Mouse (Mus musculus) heart, postnatal 36 days (tissue): ENCODE measurements around the gene Lexm. TPM values are rescaled to one million over a fixed set of nuclear protein-coding genes. Genes with fewer than 3 reads are reported as not detected.
A peak's percentile ranks its signal among the peaks of the same experiment; 100 is the strongest.

Source experiments
- DNase-seq, 2 experiments: peaks; one replicate each; pipeline ENCODE4 v3.0.0; 2021 to 2022
- intact Hi-C: fragments of 180-260 bp; cut with DNase I; formaldehyde crosslinking; loops from one replicate; pipeline ENCODE4 v1.15.1; 2025
- total RNA-seq, 2 experiments: library from RNA; stranded (reverse); gene quantifications; 2 replicates each; pipeline ENCODE4 v1.2.3; 2021

Gene Lexm
- total RNA-seq, 2 experiments from 2014 or later: not detected

GRCm38 (mm10) chr4:106590142-106590541 lies 26.9 kb downstream of the Lexm start:
- no peak for DNase-seq
- intact Hi-C loops: no loop called here

DNA sequence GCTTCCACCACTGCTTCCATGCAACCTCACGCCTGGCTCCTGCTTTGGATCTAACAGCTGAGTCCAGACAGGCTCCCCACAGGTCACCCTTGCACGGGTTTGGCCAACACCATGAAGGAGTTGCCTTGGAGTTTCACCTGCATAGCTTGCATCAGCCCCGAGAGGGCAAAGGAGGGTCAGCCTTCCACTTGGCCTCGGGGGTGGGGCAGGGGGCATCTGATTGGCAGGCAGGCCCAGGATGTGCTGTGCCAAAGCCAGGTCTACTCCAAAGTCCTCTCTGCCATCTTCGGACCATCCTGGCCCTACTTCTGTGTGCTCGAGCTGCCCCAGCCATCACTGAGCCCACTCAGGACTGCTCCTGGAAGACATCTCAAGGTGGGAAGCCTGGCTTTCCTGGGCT lies 30.0 kb downstream of the Lexm start:
- DNase-seq: no peak
- intact Hi-C loops: no loop called here

DNA sequence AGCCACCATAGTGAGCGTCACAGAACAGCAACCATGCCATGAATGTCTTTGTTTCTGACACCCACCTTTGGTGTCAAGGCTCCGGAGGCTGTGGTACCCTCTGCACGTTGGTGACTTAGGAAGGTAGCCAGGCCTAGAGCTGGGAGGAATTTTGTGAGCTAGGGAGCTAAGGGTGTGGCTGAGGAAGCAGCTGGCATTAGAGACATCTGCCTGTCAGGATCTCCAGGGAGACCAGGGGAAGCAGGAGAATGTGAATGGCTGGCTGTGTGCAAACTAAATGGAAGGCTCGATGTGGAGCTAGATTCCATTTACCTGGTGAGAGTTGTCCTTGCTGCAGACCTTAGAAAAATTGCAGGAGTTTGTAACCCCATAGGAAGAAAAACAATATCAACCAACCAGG lies 32.4 kb downstream of the Lexm start:
- intact Hi-C loops: no loop called here
- DNase-seq: no peak

DNA sequence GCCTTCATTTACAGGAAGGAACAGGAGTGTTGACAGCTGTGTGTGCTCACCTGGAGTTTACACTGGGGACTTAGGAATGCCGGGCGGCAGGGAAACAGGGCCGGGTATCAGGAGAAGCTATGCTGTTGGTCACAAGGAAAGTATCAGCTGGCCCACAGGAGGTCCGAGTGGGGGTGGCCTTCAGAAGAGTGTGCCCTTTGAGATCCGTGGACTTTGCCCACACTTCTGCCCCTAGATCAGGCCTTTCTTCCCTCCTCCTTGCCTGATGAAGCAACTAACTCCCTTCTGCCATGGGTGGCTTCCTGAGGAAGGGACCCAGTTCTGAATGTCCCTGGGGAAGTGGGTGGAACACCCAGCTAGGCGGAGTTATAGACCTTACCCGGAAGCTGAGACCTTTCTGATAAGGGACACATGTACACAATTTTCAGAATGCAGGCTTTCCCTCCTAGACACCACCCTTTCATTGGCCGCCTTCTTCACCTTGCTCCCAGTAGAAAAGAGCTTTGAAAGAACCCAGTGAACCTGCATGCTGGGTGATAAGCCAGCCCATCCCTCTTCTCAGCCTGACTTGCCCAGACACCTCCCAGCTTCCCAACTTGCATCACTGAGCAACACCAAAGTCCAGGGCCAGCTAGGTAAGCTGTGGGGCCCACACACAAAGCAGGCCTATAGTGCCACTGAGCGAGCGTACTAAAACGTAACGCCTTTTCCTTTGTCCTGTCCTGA lies 34.5 kb downstream of the Lexm start:
- intact Hi-C loops: no loop called here
- DNase-seq: no peak

- no peak for DNase-seq
- intact Hi-C loops: no loop called here
These were observed 35.2 kb downstream of the Lexm start for GRCm38 (mm10) chr4:106581865-106582204.

DNA sequence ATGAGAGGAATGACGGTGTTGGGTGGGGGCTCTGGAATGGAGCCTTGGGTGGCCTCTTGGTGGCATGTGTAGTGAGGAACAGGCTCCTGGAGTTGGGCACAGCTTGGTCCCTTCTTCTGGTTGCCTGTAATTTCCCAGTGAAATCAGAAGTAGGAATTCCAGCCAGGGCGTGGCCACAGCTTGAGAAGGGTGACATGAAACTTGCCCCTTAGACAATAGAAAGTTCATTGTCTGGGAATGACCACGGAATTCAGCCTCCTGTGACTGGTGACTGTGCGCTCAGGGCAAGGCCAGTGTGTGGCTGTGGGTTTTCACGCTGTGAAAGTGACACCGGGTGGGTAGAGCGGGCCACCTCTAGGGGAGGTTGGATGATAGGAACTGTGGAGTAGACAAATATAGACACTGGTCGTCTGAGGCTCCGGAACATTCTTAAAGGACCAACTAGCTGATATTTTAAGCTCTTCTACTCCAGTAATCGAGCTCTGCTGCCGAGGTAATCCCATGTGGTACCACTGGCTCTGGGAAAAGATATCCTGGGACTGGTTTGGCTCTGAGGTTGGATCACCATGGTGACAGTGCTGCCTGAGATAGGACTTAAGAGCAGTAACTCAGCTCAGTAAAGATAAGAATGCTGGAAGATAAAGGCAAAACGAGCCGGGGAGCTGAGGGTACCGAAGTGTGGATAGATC lies 35.7 kb downstream of the Lexm start:
- DNase-seq: peak in 1 of 2 experiments; percentile 8
- intact Hi-C loops: no loop called here

DNA sequence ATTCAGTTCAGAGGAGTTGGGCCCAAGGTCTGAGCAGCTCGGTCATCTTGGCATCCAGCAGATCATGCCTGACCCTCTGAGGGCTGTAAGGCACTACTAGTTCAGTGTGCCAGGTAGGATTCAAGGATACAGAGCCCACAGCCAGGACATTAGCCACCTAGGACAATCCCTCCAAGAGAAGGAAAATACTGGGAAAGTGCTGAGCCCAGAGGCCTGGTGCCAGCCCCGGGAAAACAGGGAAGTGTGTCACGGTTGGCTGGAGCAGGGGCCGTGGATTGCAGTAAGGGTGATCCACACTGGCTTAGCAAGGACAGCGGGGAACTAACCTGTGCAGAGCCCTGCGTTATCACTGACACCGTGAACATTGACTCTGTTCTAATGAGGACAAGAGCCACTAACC lies 39.5 kb downstream of the Lexm start:
- intact Hi-C loops: no loop called here
- DNase-seq: no peak

GRCm38 (mm10) chr4:106575022-106575421 lies 42.0 kb downstream of the Lexm start:
- DNase-seq: no peak
- intact Hi-C loops: no loop called here

- DNase-seq: no peak
- intact Hi-C loops: no loop called here
These were observed 45.8 kb downstream of the Lexm start for GRCm38 (mm10) chr4:106571081-106571724.

- DNase-seq: no peak
- intact Hi-C loops: no loop called here
These were observed 47.4 kb downstream of the Lexm start for GRCm38 (mm10) chr4:106569680-106570079.

DNA sequence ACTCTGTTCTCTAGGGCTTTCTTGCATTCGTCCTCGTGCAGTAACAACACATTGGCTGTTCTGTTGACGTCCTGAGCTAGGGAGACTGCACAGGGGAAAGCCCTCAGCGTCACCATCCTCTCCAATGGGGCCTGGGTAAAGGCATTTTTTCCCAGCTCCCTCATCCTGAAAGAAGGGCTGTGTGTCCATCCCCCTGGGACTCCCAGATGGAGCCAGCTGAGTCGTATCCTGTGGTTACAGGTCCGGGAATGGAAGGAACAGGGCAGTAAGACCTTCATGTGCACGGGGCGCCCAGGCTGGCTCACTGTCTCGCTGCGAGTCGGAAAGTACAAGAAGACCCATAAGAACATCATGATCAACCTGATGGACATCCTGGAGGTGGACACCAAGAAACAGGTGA lies 52.9 kb downstream of the Lexm start:
- intact Hi-C loops: no loop called here
- DNase-seq: no peak

DNA sequence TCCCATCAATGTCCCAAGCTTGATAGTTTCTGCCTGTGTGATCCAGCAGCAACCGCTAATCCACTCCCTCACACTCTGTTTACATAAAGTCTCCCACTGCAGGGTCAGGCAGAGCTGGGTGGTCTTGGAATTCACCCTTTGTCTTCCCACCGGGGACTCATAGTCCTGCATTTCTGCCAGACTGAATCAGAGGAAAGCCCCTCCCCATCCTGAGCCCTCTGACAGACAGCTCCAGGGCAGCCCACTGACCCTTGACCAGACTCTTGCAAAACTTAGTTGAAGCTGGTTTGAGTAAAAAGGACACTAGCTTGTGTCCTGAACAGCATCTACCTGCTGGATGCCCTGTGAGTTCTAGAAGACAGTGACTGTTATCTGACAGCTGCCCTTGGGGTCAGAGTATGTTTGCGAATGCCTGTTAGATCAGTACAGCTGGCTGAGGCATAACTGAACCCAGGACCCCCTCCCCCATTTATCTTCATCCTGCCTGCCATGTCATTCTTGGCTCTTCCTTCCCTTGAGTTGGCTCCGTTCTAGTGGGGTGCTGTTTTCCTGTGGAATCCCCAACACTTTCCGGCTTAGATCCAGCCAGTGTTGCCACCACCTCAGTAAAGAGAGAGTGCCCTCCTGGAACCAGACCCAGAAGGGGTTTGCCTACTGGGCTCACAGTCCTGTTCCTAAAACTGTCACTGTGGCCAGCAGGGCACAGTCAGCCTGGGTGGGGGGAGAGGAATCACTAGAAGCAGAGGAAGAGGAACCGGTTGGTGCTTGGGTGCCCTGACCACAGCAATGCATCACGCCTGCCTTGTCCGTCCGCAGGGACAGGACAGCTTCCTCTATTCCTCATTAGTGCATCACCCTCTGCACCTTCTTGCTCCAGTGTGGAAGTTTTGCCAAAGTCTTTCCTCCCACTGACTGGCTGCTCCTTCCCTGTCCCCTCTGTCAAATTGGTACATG lies 53.9 kb downstream of the Lexm start:
- intact Hi-C loops: no loop called here

GRCm38 (mm10) chr4:106562006-106562405 lies 55.0 kb downstream of the Lexm start:
- DNase-seq: no peak
- intact Hi-C loops: no loop called here

More for the DNA sequence above, 53.9 kb downstream of the Lexm start:
- DNase-seq: no peak

GRCm38 (mm10) chr4:106560846-106561781 lies 55.9 kb downstream of the Lexm start, which contains the start of gene Dhcr24:
TSS of gene Dhcr24 (plus strand) at chr4:106561038.
- intact Hi-C loops: no loop called here
- peak; percentile 78 to 82 for DNase-seq

GRCm38 (mm10) chr4:106560213-106560845 lies 56.7 kb downstream of the Lexm start:
- no peak for DNase-seq
- intact Hi-C loops: no loop called here

GRCm38 (mm10) chr4:106559343-106560212 lies 57.5 kb downstream of the Lexm start:
- intact Hi-C loops: no loop called here
- DNase-seq: no peak

GRCm38 (mm10) chr4:106557978-106558377 lies 59.1 kb downstream of the Lexm start:
- intact Hi-C loops: no loop called here
- no peak for DNase-seq

- intact Hi-C loops: no loop called here
- DNase-seq: no peak
These were observed 59.8 kb downstream of the Lexm start for GRCm38 (mm10) chr4:106557262-106557661.
